Mouse (Mus musculus) brown adipose tissue, adult 24 weeks (tissue): Measurements from ENCODE around the gene Gm10283. TPM values are rescaled to one million over a fixed set of nuclear protein-coding genes. Genes with fewer than 3 reads are reported as not detected.
"Not testable (repeated sequence)": the region's sequence is repeated elsewhere in the genome, so short reads cannot be mapped to it uniquely, and the experiment has no call there.

Source experiments
- H3K27ac ChIP-seq: fragments of 200-500 bp; replicated peaks from 2 replicates; pipeline ENCODE4 v1.5.1; 2012; ENCODE audit warnings: low read depth, mild to moderate bottlenecking, low read length
- H3K4me1 ChIP-seq: fragments of 200-500 bp; 2 replicates; pipeline ENCODE4 v1.6.1; 2012; ENCODE audit warnings: low read length, mixed read lengths; ENCODE audit not compliant: control insufficient read depth, insufficient read depth, insufficient read length
- H3K4me3 ChIP-seq: fragments of 200-500 bp; 2 replicates; pipeline ENCODE4 v1.5.1; 2012; ENCODE audit warnings: low read depth, mild to moderate bottlenecking, low read length, moderate library complexity; ENCODE audit not compliant: insufficient read depth
- polyA plus RNA-seq: library from polyadenylated mRNA; stranded (reverse); fragments of >200 nt; gene quantifications from 2 replicates; pipeline ENCODE4 v1.2.4, GENCODE M21; 2012; ENCODE audit not compliant: missing spikeins, insufficient read depth, insufficient read length

Gm10283 gene
- polyA plus RNA-seq = not detected in 2 replicates

GRCm38 (mm10) chr8:60503098-60503497 is at the start of gene Gm10283:
Gene Gm10283, minus strand, starts transcription at chr8:60503198.
- no peak within 1 kb of the TSS for H3K27ac ChIP-seq
- no peaks in the 10 kb centered on the region for H3K4me1 ChIP-seq
- H3K4me3 ChIP-seq = no peak within 1 kb of the TSS

- Histone ChIP-seq H3K4me3 (no peak overlapping the region), H3K27ac (no peak overlapping the region), H3K4me1 (no peaks in the 10 kb centered on the region)
Observed at GRCm38 (mm10) chr8:60534945-60535344, 31.9 kb upstream of the Gm10283 start.

GRCm38 (mm10) chr8:60518286-60518685 is 15.3 kb upstream of the Gm10283 start:
- H3K27ac ChIP-seq = no peak overlapping the region
- H3K4me1 ChIP-seq = no peaks in the 10 kb centered on the region
- no peak overlapping the region for H3K4me3 ChIP-seq

- Histone ChIP-seq H3K27ac (no peak within 1 kb of the TSS), H3K4me3 (no peak within 1 kb of the TSS; the same call in 1 of the 2 replicates), H3K4me1 (no peaks in the 10 kb centered on the region)
Observed at GRCm38 (mm10) chr8:60505653-60506521, 2.9 kb upstream of the Gm10283 start, which contains the start of gene Aadat. Gene Aadat, plus strand, starts transcription at chr8:60505932.

DNA sequence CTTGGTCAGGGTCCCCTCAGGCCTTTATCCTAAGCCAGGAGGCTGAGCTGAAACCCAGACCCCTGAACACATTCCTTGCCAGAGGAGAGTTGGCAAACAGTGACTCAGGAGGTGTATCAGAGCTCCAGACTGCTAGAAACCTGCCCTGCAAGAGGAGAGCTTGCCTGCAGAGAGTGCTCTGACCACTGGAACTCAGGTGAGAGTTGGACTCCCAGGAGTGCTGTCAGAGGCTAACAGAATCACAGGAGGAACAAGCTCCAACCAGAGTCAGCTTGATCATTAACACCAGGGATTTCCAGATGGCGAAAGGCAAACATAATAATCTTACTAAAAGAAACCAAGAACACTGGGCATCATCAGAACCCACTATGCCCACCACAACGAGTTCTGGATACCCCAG is 8.0 kb downstream of the Gm10283 start:
- not testable (repeated sequence) for H3K4me3 ChIP-seq, H3K27ac ChIP-seq, H3K4me1 ChIP-seq

GRCm38 (mm10) chr8:60494606-60495005 is 8.4 kb downstream of the Gm10283 start:
- no peaks in the 10 kb centered on the region for H3K4me1 ChIP-seq
- no peak overlapping the region for H3K27ac ChIP-seq
- H3K4me3 ChIP-seq = no peak overlapping the region

DNA sequence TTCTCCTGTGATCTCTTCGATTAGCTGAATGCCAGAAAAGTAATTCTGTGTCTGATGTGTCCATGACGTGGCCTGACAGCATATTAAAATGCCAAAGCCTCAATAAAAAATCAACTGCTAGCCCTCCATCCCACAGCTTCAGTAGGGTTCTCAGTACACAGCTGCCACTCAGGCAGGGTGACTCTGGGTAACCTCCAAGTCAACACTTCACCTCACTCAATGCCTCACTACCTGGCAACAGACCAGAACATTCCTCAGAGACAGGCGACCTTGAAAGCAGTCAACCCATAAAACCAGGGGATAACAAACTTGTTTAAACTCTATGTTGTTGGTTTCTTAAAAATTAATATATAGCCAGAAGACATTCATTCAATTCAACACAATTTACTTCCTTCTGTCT is 10.5 kb downstream of the Gm10283 start:
- Histone ChIP-seq H3K4me3 (no peak overlapping the region), H3K27ac (no peak overlapping the region), H3K4me1 (no peaks in the 10 kb centered on the region)

DNA sequence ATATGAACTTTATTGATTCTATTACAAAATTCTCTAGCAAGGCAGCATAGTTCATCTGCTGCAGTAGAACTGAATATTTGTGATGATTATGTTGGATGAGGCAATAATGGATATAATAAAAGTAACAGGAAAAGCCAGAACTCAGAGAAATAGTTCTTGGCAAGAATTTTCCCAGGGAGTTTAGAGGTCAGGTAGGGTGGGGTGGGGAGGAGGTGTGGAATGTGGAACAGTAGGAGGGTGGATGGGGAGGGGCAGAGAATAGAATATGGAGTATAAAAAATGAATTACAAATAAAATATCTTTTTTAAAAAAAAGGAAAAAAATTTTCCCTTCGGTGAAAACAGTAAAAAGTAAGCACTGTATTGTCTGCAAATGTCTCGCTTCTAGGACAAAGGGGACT is 11.1 kb downstream of the Gm10283 start:
- Histone ChIP-seq H3K4me1 (no peaks in the 10 kb centered on the region), H3K4me3 (no peak overlapping the region), H3K27ac (no peak overlapping the region)

DNA sequence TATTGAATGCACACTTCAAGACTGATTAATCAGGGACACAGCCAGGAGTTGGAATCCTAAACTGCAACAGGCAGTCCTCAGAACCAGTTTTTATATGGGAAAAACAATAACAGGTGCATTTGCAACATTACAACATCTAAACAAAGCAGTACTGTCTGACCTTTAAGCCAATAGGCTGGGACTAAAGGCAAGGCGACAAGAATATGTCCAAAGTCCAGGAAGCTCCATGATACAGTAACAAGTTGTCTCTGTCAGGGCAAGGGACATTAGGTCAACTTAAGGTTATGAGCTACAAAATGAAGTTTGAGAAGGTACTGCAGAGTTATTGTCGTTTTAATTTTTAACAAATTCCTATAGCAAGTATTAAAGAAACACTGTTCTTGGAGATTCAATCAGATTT is 12.9 kb downstream of the Gm10283 start:
- H3K4me3 ChIP-seq = no peak overlapping the region
- H3K4me1 ChIP-seq = no peaks in the 10 kb centered on the region
- H3K27ac ChIP-seq = no peak overlapping the region

DNA sequence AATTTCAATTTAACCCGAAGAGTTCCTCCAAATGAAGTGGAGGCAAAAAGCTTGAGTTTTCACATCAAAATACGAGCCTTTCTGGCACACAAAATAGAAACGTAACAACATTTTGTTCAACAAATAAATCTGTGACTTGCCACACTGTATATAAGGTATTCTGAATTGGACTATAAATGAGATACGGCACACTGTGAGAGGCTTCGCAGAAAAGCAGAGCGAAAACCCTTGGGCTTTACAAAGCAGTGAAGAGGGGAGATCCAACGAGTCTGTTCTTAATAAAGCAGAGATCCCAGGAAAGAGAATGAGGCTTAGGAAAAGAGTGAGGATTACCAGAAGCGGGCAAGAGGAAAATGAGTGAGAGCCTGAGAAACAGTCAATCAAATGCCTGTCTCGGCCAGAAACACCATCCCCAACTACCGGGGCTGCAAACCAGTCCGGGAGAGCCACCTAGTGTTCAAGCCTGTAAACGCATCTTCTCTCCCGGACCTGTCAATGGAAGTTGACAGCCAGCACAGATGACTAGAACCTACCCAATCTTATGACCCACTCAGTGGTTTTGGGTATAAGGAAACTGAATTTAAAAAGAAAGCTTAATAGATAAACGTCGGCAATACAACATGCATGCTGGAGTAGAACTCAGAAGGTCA is 36.2 kb downstream of the Gm10283 start:
- H3K4me1 ChIP-seq = no peaks in the 10 kb centered on the region
- H3K4me3 ChIP-seq = no peak overlapping the region
- no peak overlapping the region for H3K27ac ChIP-seq

GRCm38 (mm10) chr8:60449296-60449695 is 53.7 kb downstream of the Gm10283 start:
- Histone ChIP-seq H3K4me1 (no peaks in the 10 kb centered on the region), H3K4me3 (no peak overlapping the region), H3K27ac (no peak overlapping the region)

DNA sequence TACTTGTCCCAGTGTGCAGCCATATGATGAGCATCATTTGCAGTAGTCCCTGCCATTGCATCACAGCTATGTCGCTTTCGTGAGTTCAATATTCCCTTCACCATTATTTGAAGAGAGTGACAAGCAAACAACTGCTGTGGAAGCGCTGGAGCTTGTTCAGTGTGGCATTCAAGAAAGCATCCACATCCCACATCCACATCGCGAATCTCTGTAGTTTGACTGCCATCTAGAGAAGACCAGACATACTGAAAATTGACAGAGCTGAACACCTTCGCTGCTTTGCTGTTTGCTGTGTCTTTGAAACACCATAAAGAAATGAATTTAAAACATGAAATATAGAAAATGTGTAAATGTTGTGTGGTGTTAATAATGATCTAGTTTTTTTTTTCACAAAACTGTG is 58.0 kb downstream of the Gm10283 start:
- no peak overlapping the region for H3K27ac ChIP-seq
- H3K4me1 ChIP-seq = no peaks in the 10 kb centered on the region
- H3K4me3 ChIP-seq = no peak overlapping the region

DNA sequence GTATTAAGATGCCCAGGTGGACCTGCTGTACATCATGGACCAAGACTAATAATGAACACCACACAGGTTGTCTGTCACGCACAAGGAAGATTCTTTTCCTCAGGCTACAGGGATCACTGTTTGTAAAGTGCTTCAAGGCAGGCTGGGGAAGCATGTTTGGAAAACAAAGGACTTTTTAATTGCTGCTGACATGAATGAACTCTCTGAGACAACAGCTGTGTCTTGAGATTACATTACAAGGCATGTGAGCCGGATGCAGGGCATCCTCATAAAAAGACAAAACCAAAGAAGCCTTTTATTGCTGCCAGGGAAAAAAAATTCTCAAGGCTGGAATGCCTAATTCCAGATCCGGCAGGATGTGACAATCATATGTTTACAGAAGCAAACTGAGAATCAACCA is 64.4 kb downstream of the Gm10283 start:
- Histone ChIP-seq H3K4me1 (no peaks in the 10 kb centered on the region), H3K27ac (no peak overlapping the region), H3K4me3 (no peak overlapping the region)

- Histone ChIP-seq H3K4me3 (no peak overlapping the region), H3K4me1 (no peaks in the 10 kb centered on the region), H3K27ac (no peak overlapping the region)
Observed at GRCm38 (mm10) chr8:60436872-60437271, 66.1 kb downstream of the Gm10283 start.

DNA sequence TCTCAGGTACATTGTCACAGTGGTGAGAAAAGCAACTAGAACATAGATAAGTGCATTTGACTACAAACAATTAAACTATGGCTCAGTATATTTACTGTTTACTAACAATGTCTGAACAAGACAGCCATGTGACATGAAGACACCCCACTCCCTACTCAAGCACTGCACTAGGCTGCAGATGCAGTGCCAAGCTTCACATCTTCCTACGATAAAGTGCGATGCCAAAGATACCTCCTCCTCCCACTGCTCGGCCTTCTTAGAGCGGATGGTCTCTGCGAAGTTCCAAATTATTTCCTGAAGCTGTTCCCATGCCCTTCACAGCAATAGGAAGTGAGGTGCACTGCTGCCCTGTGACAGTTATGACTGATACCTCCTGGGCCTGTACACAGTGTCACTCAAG is 70.3 kb downstream of the Gm10283 start:
- H3K4me1 ChIP-seq = no peaks in the 10 kb centered on the region
- no peak overlapping the region for H3K4me3 ChIP-seq
- no peak overlapping the region for H3K27ac ChIP-seq

DNA sequence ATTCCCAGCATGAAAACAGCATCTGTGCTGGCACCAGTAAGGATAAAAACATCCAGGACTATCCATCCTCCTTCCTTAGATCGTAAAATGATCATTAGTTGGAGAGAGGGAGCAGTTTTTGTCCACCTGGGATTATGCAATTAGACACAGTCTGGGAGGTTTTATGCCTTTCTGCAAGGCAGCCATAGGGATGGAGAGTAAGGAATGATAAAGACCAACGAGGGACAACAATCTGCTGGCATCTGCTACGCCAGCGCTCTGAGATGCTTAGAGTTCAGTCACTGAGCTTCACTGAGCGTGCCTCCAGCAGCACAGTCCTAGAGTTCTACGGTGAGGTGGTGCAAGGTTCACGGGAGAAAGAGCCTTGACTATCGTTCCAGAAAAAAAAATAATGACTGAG is 96.6 kb downstream of the Gm10283 start:
- Histone ChIP-seq H3K4me3 (no peak overlapping the region), H3K4me1 (no peaks in the 10 kb centered on the region)

More for the DNA sequence above, 96.6 kb downstream of the Gm10283 start:
- no peak overlapping the region for H3K27ac ChIP-seq
